Mouse (Mus musculus) liver, postnatal 0 days (tissue): ENCODE results near the gene Ntm.

Source experiments
- CTCF ChIP-seq: sonication (generic); IDR thresholded peaks from 2 replicates; pipeline ENCODE4 v1.5.1; 2016; ENCODE audit warnings: antibody characterized with exemption, low read depth
- EP300 ChIP-seq: IDR thresholded peaks from 2 replicates; pipeline ENCODE4 v1.6.1; 2016; ENCODE audit warnings: antibody characterized with exemption, low read depth, mild to moderate bottlenecking

- TF ChIP-seq CTCF: no peak
- no peak for TF ChIP-seq EP300
These were observed 128.0 kb downstream of the Ntm start for GRCm38 (mm10) chr9:29834911-29835310.
